Mouse (Mus musculus) T-helper 17 cell (primary cell): Measurements from ENCODE around the gene Slc6a20a.

ENCODE experiments used
- in situ Hi-C, 2 experiments: fragments of 300-600 bp; cut with MboI, MseI; formaldehyde crosslinking; loops; 1 replicate in 1 of 2; 2 replicates in 1 of 2; pipeline ENCODE4 v1.15.1; 2025; ENCODE audit warnings: high pct_unique_total_duplicates in 2 of 2

Gene Slc6a20a

DNA sequence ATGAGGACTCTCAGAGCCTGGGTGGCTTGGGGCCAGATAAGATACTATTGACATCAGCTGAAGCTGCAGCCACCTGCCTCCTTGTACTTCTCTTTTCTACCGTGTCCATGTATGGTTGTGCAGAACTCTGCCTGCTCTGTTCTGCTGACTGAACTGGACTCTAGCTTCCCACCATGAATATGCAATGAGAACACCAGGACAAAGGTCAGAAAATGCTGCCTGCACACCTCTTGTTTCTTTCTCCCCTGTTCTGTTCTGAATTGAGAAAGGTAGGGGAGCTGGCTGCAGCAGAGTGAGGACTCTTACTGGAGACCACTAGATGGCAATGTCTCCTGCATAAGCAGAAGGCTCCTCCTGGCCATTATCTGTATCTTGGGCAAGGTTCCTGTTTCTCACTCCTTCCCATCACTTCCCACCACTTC lies 40.0 kb downstream of the Slc6a20a start:
- in situ Hi-C loops: loop anchor here (5.0 kb wide), 1 partner anchor 41 kb away; no protein-coding TSS in a partner anchor

GRCm38 (mm10) chr9:123638231-123638630 lies 40.5 kb downstream of the Slc6a20a start:
- in situ Hi-C loops: loop anchor here (5.0 kb wide), 1 partner anchor 41 kb away; no protein-coding TSS in a partner anchor

- in situ Hi-C loops: loop anchor here (5.0 kb wide), 1 partner anchor 39 kb away; no protein-coding TSS in a partner anchor
Measured at GRCm38 (mm10) chr9:123636771-123637170, 41.9 kb downstream of the Slc6a20a start.

DNA sequence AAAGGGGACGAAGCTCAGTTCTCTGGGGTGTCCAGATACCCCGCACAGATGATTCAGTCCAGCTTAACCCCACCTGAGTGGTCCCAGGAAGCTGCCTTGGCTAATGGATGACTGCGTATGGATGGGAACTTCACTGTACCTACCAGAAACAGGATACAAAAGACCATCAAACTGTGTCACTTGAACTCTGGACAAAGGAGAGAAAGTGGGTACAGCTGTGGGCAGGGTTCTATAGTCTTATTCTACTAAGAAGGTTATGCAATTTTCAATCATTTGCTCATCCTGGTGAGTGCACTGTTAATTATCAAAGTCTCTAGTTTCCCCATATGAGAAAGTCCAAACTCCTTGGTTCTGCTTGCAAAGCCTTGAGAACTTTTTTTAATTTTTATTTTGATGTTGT lies 45.7 kb downstream of the Slc6a20a start:
- in situ Hi-C loops: no loop called here

DNA sequence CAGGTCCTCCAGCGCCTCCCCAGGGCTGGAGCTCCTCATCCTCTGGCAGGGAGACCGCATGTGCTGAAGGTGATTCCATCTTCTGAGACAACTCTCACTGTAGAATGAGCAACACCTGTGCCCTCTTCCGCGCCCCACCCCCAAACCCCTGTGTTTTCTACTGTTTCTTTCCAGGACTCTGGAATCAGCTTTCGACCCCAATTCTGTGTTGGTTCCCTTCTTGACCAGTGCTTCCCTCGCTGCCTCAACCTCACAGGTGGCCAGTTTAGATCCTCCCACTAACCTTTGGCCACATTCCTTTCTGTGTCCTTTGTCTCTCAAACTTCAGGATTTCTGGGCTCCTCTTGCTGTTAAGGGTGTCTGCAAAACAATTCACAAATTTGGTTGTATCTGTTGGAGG lies 46.4 kb downstream of the Slc6a20a start, which contains the start of gene Slc6a20b:
Slc6a20b (minus strand) TSS at position 285 of the 400 bp plus-strand sequence.
- in situ Hi-C loops: no loop called here

- in situ Hi-C loops: no loop called here
Measured at GRCm38 (mm10) chr9:123631666-123632065, 47.0 kb downstream of the Slc6a20a start.

GRCm38 (mm10) chr9:123625821-123626220 lies 52.9 kb downstream of the Slc6a20a start:
- in situ Hi-C loops: no loop called here

GRCm38 (mm10) chr9:123624741-123625140 lies 53.9 kb downstream of the Slc6a20a start:
- in situ Hi-C loops: loop anchor here in 1 of 2 experiments (25.0 kb wide), 1 partner anchor 1762 kb away; the partner anchor contains the start of gene Higd1a

GRCm38 (mm10) chr9:123620311-123621098 lies 58.2 kb downstream of the Slc6a20a start:
- in situ Hi-C loops: loop anchor here in 1 of 2 experiments (25.0 kb wide), 1 partner anchor 1758 kb away; the partner anchor contains the start of gene Higd1a

GRCm38 (mm10) chr9:123601529-123601928 lies 77.2 kb downstream of the Slc6a20a start:
- in situ Hi-C loops: loop anchor here in 1 of 2 experiments (25.0 kb wide), 1 partner anchor 1739 kb away; the partner anchor contains the start of gene Higd1a

- in situ Hi-C loops: loop anchor here (5.0 kb wide), 2 partner anchors 40 to 660 kb away; no protein-coding TSS in a partner anchor
Measured at GRCm38 (mm10) chr9:123597376-123597775, 81.3 kb downstream of the Slc6a20a start.

DNA sequence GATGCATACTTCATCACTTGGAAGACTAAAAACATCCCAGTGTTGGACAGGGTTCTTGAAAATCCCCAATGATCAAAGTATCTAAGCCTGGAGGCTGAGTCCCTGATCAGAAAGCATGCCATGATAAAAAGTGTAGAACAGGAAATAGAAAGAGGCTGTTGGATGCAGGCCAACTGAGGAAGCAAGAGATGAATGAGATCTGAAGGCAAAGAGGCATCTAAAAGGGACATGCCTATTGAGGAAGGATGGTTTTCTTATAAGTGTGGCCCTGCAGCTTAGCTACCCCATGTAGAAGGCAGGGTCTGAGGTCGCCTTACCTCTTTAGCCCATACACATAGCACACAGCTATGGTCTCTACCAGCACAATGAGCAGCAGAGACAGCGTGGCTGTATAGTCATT lies 81.8 kb downstream of the Slc6a20a start:
- in situ Hi-C loops: loop anchor here (5.0 kb wide), 2 partner anchors 40 to 660 kb away; no protein-coding TSS in a partner anchor

DNA sequence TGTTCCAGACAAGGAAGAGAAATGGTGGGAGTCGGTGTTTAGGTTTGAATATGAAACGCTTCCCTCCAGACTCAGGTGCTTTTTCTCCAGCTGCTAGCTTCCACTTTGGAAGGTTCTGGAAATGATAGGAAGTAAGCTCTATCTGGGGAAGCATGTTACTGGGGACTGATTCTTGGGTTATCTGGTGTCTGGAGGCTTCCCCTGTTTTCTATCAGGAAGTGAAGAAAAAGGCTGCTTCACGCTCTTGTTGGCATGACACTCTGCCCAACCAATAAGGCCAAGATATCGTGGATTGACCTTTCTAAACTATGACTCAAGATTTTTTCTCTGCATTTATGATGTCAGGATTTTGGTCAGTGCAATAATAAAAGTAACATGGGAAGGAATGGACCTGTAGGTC lies 83.5 kb downstream of the Slc6a20a start:
- in situ Hi-C loops: loop anchor here (5.0 kb wide), 2 partner anchors 42 to 662 kb away; no protein-coding TSS in a partner anchor

DNA sequence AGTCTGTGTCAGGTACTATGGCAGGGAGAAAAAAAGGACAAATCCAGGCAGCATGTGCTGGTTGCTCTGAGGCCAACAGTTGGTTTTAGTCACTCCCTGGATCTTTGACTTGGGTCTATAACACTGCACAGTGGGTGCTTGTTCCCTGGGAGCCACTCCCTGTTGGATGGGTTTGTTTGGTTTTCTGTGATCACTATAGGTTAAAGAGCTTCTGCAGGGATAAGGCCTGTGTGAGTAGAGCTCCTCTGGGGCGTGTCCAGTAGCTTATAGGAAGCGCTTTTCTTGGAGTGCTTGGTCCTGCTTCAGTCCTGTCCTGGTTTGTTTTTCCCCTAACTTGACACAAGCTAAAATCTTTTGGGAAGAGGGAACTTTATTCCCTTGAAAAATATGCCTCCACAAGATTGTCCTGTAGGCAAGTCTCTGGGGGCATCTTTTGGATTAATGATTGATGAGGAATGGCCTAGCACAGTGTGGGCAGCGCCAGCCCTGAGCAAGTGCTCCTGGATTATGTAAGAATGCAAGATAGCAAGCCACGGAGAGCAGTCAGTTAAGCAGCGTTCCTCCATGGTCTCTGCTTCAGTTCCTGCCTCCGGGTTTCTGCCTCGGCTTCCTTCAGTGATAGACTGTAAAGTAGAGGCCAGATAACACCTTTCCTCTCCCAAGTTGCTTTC lies 89.3 kb downstream of the Slc6a20a start:
- in situ Hi-C loops: no loop called here
